Comparison of ENCODE assay signal across 12 mouse cellular contexts in genomic region chr19:4618183-4618582, GRCm38 (mm10). TPM values are rescaled to one million over a fixed set of nuclear protein-coding genes. Genes with fewer than 3 reads are reported as not detected.
DNase-seq lines count a peak whose midpoint lies in the region; ATAC-seq and TF ChIP-seq lines count a peak whose summit lies in the region.
"Had no signal": no experiment of that assay in that cellular context is flagged by ENCODE, and none has a peak within 500 bp of the region (broad histone marks: within the 10 kb centered on the region; RNA-seq: fewer than 3 reads in every experiment).

No protein-coding gene starts in this region.

- peaks cover 6% of the 10 kb centered on the region; the same call in 1 of the 2 replicates for H3K4me1 ChIP-seq in heart, postnatal 0 days (ENCODE audit: control insufficient read depth, insufficient read depth)
- H3K4me1 ChIP-seq in lung, adult 2 months (ENCODE audit: control insufficient read depth, insufficient read depth, low read length), result no peaks in the 10 kb centered on the region

- H3K36me3 ChIP-seq in heart, postnatal 0 days (replicated peaks; ENCODE audit: control insufficient read depth, insufficient read depth, low read length), result peaks cover 24% of the 10 kb centered on the region

- no peak overlapping the region for H3K27ac ChIP-seq in heart, postnatal 0 days (ENCODE audit: low read depth)
- H3K27ac ChIP-seq: heart, embryonic 15.5 days had no signal

- no peak for TF ChIP-seq EP300 in heart, postnatal 0 days (IDR thresholded peaks at IDR 0.05; ENCODE audit: low read depth)

- no peaks in the 10 kb centered on the region for H3K9me3 ChIP-seq in heart, postnatal 0 days (replicated peaks; ENCODE audit: control insufficient read depth, low read length)
- H3K9me3 ChIP-seq: heart, embryonic 15.5 days had no signal

- H3K4me2 ChIP-seq in heart, postnatal 0 days (ENCODE audit: low read depth, low read length), result no peak overlapping the region
- H3K4me2 ChIP-seq: heart, embryonic 15.5 days had no signal

- no peaks in the 10 kb centered on the region for H3K27me3 ChIP-seq in heart, postnatal 0 days (ENCODE audit: control insufficient read depth, insufficient read depth, low read length)
- H3K27me3 ChIP-seq: CH12.LX had no signal

- no peak overlapping the region for H3K4me3 ChIP-seq in heart, postnatal 0 days (ENCODE audit: low read depth, low read length)
- H3K4me3 ChIP-seq in lung, adult 2 months (replicated peaks; ENCODE audit: extremely low read depth, low read depth, low read length), result no peak overlapping the region
- H3K4me3 ChIP-seq: heart, embryonic 15.5 days; myocyte had no signal

- WGBS in heart, postnatal 0 days, result 38% methylated on average over 18 of the region's 18 CpGs
- 38% methylated on average over 18 of the region's 18 CpGs for WGBS in lung, adult 2 months

- DNase-seq in heart, postnatal 0 days (ENCODE audit: low spot score), result no peak
- DNase-seq in heart, adult 18-20 months, result no peak
- DNase-seq in right cerebral cortex, postnatal 4 days, result peak; percentile 66
- DNase-seq in right cerebral cortex, adult 18-20 months, result no peak
- DNase-seq in lung, adult 2 months, result peak; percentile 14
- DNase-seq in thymus, postnatal 14 days, result no peak
- no peak for DNase-seq in urinary bladder, adult 2 months (ENCODE audit: low spot score)
- DNase-seq: adrenal gland, postnatal 36 days had no signal

- no peak overlapping the region for H3K9ac ChIP-seq in heart, postnatal 0 days (replicated peaks; ENCODE audit: low read depth, low read length)
- H3K9ac ChIP-seq: heart, embryonic 15.5 days had no signal

- TF ChIP-seq POLR2A in lung, adult 2 months (IDR thresholded peaks at IDR 0.05; ENCODE audit: borderline replicate concordance, extremely low read depth, low read depth, low read length), result no peak

- ATAC-seq in heart, postnatal 0 days (ENCODE audit: insufficient read depth, low read depth), result no peak
- ATAC-seq in granulocyte monocyte progenitor cell, adult 5-6 weeks (replicated peaks; ENCODE audit: poor library complexity, severe bottlenecking), result no peak

- TF ChIP-seq CTCF in heart, postnatal 0 days (IDR thresholded peaks at IDR 0.05; ENCODE audit: low read depth), result peak; percentile 25; the same call in 1 of the 2 replicates
- TF ChIP-seq CTCF in lung, adult 2 months (IDR thresholded peaks at IDR 0.05; ENCODE audit: insufficient read depth, low read length), result 0 out of 2 replicates have a peak, but pooled peaks have one; percentile 1

RNA-seq across cellular contexts. Expression of gene Lrfn4, which starts 2.7 kb away (rescaled TPM):
- total RNA-seq in heart, postnatal 0 days (2014; rRNA removed; ENCODE audit: low replicate concordance), result 32.2 and 45.8 TPM in 2 replicates
- 1.7 and 1.9 TPM in 2 replicates for polyA plus RNA-seq in heart, postnatal 0 days (2015; fragmentation: Nextera tagmentation; extraction: Ambion mirVana)
- 1 to 10 TPM; 5.4 to 8.5 TPM for total RNA-seq in heart, adult 18-20 months (2021)
- polyA plus RNA-seq in lung, adult 2 months (2012; rRNA removed), result 24.6 and 28.8 TPM in 2 replicates
- total RNA-seq in granulocyte monocyte progenitor cell, adult 5-6 weeks (2014; fragmentation: Nextera tagmentation), result 2.6 and 3.5 TPM in 2 replicates
- 1.8 and 3.7 TPM in 2 replicates for total RNA-seq in granulocyte monocyte progenitor cell, adult 5-6 weeks (2017)
- polyA plus RNA-seq in urinary bladder, adult 2 months (2012; rRNA removed), result 6.7 and 8.2 TPM in 2 replicates

RNA-seq across cellular contexts. Expression of gene Rce1, which starts 7.3 kb away (rescaled TPM):
- total RNA-seq in heart, postnatal 0 days (2014; rRNA removed; ENCODE audit: low replicate concordance), result 60.6 and 64.6 TPM in 2 replicates
- 24.8 and 25.6 TPM in 2 replicates for polyA plus RNA-seq in heart, postnatal 0 days (2015; fragmentation: Nextera tagmentation; extraction: Ambion mirVana)
- total RNA-seq in heart, adult 18-20 months (2021), result 10 to 100 TPM in 1 of 2 experiments, 1 to 10 TPM in 1; 9.1 to 10.3 TPM
- polyA plus RNA-seq in lung, adult 2 months (2012; rRNA removed), result 86.2 and 98.0 TPM in 2 replicates
- total RNA-seq in granulocyte monocyte progenitor cell, adult 5-6 weeks (2014; fragmentation: Nextera tagmentation), result 30.4 and 40.9 TPM in 2 replicates
- 19.6 and 28.2 TPM in 2 replicates for total RNA-seq in granulocyte monocyte progenitor cell, adult 5-6 weeks (2017)
- polyA plus RNA-seq in urinary bladder, adult 2 months (2012; rRNA removed), result 40.1 and 50.6 TPM in 2 replicates

Comparison
In these comparisons a context has a peak if more than half of its experiments do, and no peak if none do; other contexts are left out.
1. DNase-seq: peak in right cerebral cortex, postnatal 4 days (single experiment) and lung, adult 2 months (single experiment); none in heart, postnatal 0 days (single experiment), heart, adult 18-20 months (0 of 2), right cerebral cortex, adult 18-20 months (single experiment), thymus, postnatal 14 days (single experiment) and urinary bladder, adult 2 months (single experiment).